Mouse (Mus musculus): ENCODE results near the gene Tmem208.

GRCm38 (mm10) chr8:105374513-105374966 is 48.4 kb downstream of the Tmem208 start:
- TF ChIP-seq EP300 (optimal IDR thresholded peaks at IDR 0.05) (no peak), CTCF (IDR thresholded peaks at IDR 0.05; ENCODE audit: low read depth) (peak; percentile 79)

Measured in stomach, postnatal 0 days (tissue).